Mouse (Mus musculus): ENCODE data around the gene Camta2.
A peak's percentile ranks its signal among the peaks of the same experiment; 100 is the strongest.

DNA sequence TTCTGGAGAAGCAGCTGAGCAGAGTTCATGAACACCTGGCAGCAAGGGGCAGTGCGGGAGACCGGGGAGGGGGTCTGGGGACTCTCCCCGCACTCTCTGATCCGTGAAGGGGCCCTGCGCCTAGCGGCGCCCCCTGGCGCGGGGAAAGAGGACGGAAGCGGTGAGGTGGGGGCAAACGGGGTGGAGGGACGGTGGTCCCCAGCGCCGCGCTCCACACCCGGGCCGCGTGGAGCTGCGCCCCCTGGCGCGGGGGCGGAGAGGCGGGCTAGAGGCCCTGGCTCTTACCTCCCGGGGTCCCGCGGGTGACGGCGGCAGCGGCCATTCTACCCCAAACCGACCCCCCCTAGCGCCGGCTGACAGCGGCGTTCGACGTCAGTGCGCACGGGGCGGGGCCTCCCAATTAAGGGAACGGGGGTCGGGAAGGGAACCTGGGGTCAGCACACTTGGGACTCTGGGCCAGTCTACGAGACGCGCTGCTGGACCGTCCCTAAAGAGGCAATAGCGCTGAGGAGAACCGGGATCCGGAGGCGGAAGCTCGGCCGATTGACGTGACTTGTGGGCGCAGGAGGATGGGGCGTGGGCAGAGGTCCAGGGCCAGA lies at the start of gene Camta2:
- TF ChIP-seq CTCF (IDR thresholded peaks at IDR 0.05; ENCODE audit: low read depth, low read length) (peak; percentile 35), POLR2A (IDR thresholded peaks at IDR 0.05; ENCODE audit: extremely low read depth, insufficient read depth, low read length) (peak; percentile 43; the same call in 1 of the 2 replicates)
